Mouse (Mus musculus): ENCODE results near the gene Tmem39a. TPM values are rescaled to one million over a fixed set of nuclear protein-coding genes. Genes with fewer than 3 reads are reported as not detected.

The Tmem39a gene
- polyA plus RNA-seq, 1 experiment, result 38.3 TPM

DNA sequence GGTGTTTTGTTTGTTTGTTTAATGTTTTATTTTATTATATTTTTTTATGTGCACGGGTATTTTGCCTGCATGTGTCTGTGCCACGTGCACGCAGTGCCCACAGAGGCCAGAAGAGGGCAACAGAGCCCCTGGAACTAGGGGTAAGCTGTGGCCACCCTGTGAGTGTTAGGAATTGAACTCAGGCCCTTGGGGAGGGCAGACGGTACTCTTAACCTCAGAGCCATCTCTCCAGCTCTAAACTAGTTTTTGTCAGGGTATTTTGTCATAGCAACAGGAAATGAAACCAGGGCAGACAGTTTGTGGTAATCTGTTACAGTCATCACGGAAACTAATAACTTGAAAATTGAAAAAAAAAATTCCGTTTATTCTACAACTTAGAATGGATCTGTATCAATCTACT is 73.6 kb downstream of the Tmem39a start:
- peak; percentile 9 to 49 for DNase-seq (ENCODE audit: low read depth in 1 of 2, low spot score in 2 of 2)
- TF ChIP-seq POLR2A (IDR thresholded peaks at IDR 0.05; ENCODE audit: low read depth, low read length) (no peak), CTCF (IDR thresholded peaks at IDR 0.05; ENCODE audit: extremely low read depth, insufficient read depth, insufficient read length, insufficient replicate concordance) (peak; percentile 72; the same call in 1 of the 2 replicates)
- H3K4me1 ChIP-seq (ENCODE audit: control insufficient read depth, insufficient read depth, insufficient read length), result no peaks in the 10 kb centered on the region; the same call in 1 of the 2 replicates
- WGBS, result 40% methylated on average over 6 of the region's 6 CpGs
- no peak overlapping the region for H3K27ac ChIP-seq (ENCODE audit: insufficient read depth, low read length)
- no peaks in the 10 kb centered on the region for H3K36me3 ChIP-seq (ENCODE audit: control insufficient read depth, insufficient read depth, low read length)
- H3K27me3 ChIP-seq (ENCODE audit: control insufficient read depth, insufficient read depth, low read length), result no peaks in the 10 kb centered on the region
- H3K4me3 ChIP-seq (ENCODE audit: extremely low read depth, insufficient read depth, insufficient read length), result no peak overlapping the region

DNA sequence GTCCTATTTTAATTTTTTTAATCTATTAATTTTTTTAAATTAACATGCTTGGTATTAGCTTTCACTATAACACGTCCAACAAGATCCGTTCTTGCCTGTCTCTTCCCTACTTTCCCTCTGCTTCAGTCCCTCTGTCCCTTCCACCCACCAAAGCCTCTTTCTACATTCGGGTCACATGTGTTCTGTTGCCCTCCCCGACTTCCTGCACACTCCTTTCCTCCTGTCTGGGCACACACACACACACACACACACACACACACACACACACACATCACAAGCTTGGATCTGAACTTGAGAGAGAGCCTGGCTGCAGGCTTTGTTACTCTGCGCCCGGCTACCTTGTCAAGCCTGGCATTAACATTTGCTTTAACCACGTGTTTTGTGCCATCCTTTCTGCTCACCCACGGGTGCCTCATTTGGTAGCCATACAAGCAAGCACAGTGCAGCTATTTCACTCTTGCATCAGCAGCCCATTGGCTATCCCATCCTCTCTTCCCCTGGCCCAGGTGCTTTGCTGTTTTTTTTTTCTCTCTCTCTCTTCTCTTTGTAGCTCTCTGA is 77.4 kb downstream of the Tmem39a start:
- 42% methylated on average over 8 of the region's 8 CpGs for WGBS
- no peak for DNase-seq (ENCODE audit: low read depth in 1 of 2, low spot score in 2 of 2)
- Histone ChIP-seq H3K36me3 (ENCODE audit: control insufficient read depth, insufficient read depth, low read length) (no peaks in the 10 kb centered on the region), H3K27ac (ENCODE audit: insufficient read depth, low read length) (peak overlapping the region; percentile 28), H3K27me3 (ENCODE audit: control insufficient read depth, insufficient read depth, low read length) (no peaks in the 10 kb centered on the region), H3K4me3 (ENCODE audit: extremely low read depth, insufficient read depth, insufficient read length) (no peak overlapping the region), H3K4me1 (ENCODE audit: control insufficient read depth, insufficient read depth, insufficient read length) (no peaks in the 10 kb centered on the region; the same call in 1 of the 2 replicates)
- no peak for TF ChIP-seq CTCF (IDR thresholded peaks at IDR 0.05; ENCODE audit: extremely low read depth, insufficient read depth, insufficient read length, insufficient replicate concordance)
- TF ChIP-seq POLR2A (IDR thresholded peaks at IDR 0.05; ENCODE audit: low read depth, low read length), result no peak

DNA sequence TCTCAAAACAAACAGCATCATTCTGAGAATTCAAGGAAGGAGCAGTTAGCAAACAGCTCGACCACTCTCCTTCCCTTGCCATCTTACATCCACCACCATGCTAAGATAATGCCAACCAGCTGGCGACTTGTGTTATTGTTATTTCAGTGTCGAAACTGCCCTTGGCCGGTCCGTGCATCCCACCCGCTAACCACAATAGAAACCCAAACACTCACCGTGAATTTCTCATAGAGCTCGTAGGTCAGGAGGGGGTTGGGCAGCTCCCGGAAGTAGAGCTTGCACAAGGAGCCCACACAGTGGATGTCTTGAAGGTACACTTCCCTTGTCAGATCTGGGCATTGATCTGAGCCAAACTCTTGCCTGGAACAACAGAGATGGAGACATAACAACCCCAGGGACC is 78.2 kb downstream of the Tmem39a start:
- Histone ChIP-seq H3K27me3 (ENCODE audit: control insufficient read depth, insufficient read depth, low read length) (no peaks in the 10 kb centered on the region), H3K4me3 (ENCODE audit: extremely low read depth, insufficient read depth, insufficient read length) (peak overlapping the region; percentile 34; the same call in 1 of the 2 replicates), H3K27ac (ENCODE audit: insufficient read depth, low read length) (peak overlapping the region; percentile 16), H3K36me3 (ENCODE audit: control insufficient read depth, insufficient read depth, low read length) (no peaks in the 10 kb centered on the region), H3K4me1 (ENCODE audit: control insufficient read depth, insufficient read depth, insufficient read length) (no peaks in the 10 kb centered on the region; the same call in 1 of the 2 replicates)
- no peak for DNase-seq (ENCODE audit: low read depth in 1 of 2, low spot score in 2 of 2)
- 45% methylated on average over 9 of the region's 9 CpGs for WGBS
- TF ChIP-seq POLR2A (IDR thresholded peaks at IDR 0.05; ENCODE audit: low read depth, low read length) (no peak), CTCF (IDR thresholded peaks at IDR 0.05; ENCODE audit: extremely low read depth, insufficient read depth, insufficient read length, insufficient replicate concordance) (no peak)

DNA sequence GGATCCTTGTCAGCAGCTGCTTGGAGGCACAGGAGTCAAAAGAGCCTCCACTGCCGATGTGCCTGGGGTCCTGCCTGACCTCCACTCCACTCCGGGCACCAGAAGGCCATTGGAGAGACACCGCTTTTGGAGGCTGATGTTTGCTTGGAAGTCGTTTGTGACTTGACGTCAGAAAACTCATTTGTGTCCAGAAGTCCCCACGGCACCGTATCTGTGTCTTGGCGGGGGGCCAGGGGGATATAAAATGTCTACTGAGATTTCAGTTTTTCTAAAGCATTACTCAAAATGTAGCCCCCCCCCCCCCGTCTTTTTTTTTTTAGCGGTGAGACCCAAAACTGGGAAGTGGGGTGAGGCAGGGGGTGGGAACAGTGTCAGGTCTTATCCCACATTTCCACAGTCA is 78.6 kb downstream of the Tmem39a start:
- no peaks in the 10 kb centered on the region; the same call in 1 of the 2 replicates for H3K4me1 ChIP-seq (ENCODE audit: control insufficient read depth, insufficient read depth, insufficient read length)
- H3K27me3 ChIP-seq (ENCODE audit: control insufficient read depth, insufficient read depth, low read length), result no peaks in the 10 kb centered on the region
- DNase-seq (ENCODE audit: low read depth in 1 of 2, low spot score in 2 of 2), result no peak
- no peak overlapping the region for H3K4me3 ChIP-seq (ENCODE audit: extremely low read depth, insufficient read depth, insufficient read length)
- peak overlapping the region; percentile 16; the same call in 1 of the 2 replicates for H3K27ac ChIP-seq (ENCODE audit: insufficient read depth, low read length)
- TF ChIP-seq POLR2A (IDR thresholded peaks at IDR 0.05; ENCODE audit: low read depth, low read length) (no peak), CTCF (IDR thresholded peaks at IDR 0.05; ENCODE audit: extremely low read depth, insufficient read depth, insufficient read length, insufficient replicate concordance) (no peak)
- no peaks in the 10 kb centered on the region for H3K36me3 ChIP-seq (ENCODE audit: control insufficient read depth, insufficient read depth, low read length)
- WGBS, result 85% methylated on average over 10 of the region's 10 CpGs

Other genes starting within 250 kb of the Tmem39a start
- gene Maats1, start 216.6 kb upstream of the Tmem39a start, polyA plus RNA-seq (2012; rRNA removed), result 0.04 TPM in 1 of 2 replicates, not detected in the other
- gene Cox17, start 211.7 kb upstream of the Tmem39a start, polyA plus RNA-seq (2012; rRNA removed), result 26.6 and 42.2 TPM in 2 replicates
- not detected in 2 replicates for gene Gm21987, start 211.7 kb upstream of the Tmem39a start, polyA plus RNA-seq (2012; rRNA removed)
- gene Popdc2, start 196.5 kb upstream of the Tmem39a start, polyA plus RNA-seq (2012; rRNA removed), result 3.3 and 4.8 TPM in 2 replicates
- 0.54 and 0.88 TPM in 2 replicates for gene Pla1a, start 125.6 kb upstream of the Tmem39a start, polyA plus RNA-seq (2012; rRNA removed)
- gene Adprh, start 106.0 kb upstream of the Tmem39a start, polyA plus RNA-seq (2012; rRNA removed), result 39.9 and 47.4 TPM in 2 replicates
- gene Cd80, start 103.1 kb upstream of the Tmem39a start, polyA plus RNA-seq (2012; rRNA removed), result 1.8 and 2.0 TPM in 2 replicates
- 7.8 and 14.8 TPM in 2 replicates for gene Timmdc1, start 36.0 kb upstream of the Tmem39a start, polyA plus RNA-seq (2012; rRNA removed)
- gene Poglut1, start 8.4 kb upstream of the Tmem39a start, polyA plus RNA-seq (2012; rRNA removed), result 17.9 and 18.2 TPM in 2 replicates
- 3.7 and 3.8 TPM in 2 replicates for gene Arhgap31, start 154.6 kb downstream of the Tmem39a start, polyA plus RNA-seq (2012; rRNA removed)
- gene B4galt4, start 183.6 kb downstream of the Tmem39a start, polyA plus RNA-seq (2012; rRNA removed), result 1.5 and 2.3 TPM in 2 replicates
- 1.4 and 1.7 TPM in 2 replicates for gene Upk1b, start 241.6 kb downstream of the Tmem39a start, polyA plus RNA-seq (2012; rRNA removed)